In the genomic region with DNA sequence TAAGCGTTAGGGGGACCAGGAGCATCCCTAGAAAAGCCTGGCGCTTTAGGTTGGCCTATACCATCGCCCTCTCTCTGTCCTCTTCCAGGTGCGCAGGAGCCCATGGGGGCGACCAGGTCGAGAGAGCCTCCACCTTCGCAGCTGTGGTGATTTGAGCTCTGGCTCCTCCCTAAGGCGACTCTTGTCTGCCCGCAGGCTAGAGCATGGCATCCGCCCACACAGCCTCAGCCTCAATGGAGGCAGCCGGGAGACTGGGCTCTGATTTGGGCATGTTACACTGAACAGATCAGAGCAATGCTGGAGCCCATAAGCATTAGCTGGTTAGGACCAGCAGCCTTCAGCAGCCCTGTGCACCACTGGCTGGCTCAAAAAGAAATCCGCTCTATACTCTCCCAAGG, we compare ENCODE assay signal across 15 mouse cellular contexts. TPM values are rescaled to one million over a fixed set of nuclear protein-coding genes. Genes with fewer than 3 reads are reported as not detected.
A peak's percentile ranks its signal among the peaks of the same experiment; 100 is the strongest.
DNase-seq lines count a peak whose midpoint lies in the region; ATAC-seq and TF ChIP-seq lines count a peak whose summit lies in the region.
"Had no signal": no experiment of that assay in that cellular context is flagged by ENCODE, and none has a peak within 500 bp of the region (broad histone marks: within the 10 kb centered on the region; RNA-seq: fewer than 3 reads in every experiment).

No protein-coding gene starts in this region.

- intact Hi-C loops in left cerebral cortex, postnatal 36 days (cut with DNase I), result no loop called here

- no peaks in the 10 kb centered on the region for H3K9me3 ChIP-seq in midbrain, embryonic 10.5 days (replicated peaks)
- H3K9me3 ChIP-seq in midbrain, embryonic 16.5 days (replicated peaks; ENCODE audit: control insufficient read depth, low read length, poor library complexity, severe bottlenecking), result no peaks in the 10 kb centered on the region
- H3K9me3 ChIP-seq in ES-E14 (ENCODE audit: control insufficient read depth, insufficient read depth, low read depth, low read length), result no peaks in the 10 kb centered on the region
- H3K9me3 ChIP-seq: limb, embryonic 10.5 days; neural tube, embryonic 15.5 days; stomach, embryonic 15.5 days had no signal

- no peak for ATAC-seq in midbrain, embryonic 16.5 days

- in situ Hi-C loops in ES-E14 (cut with MboI; ENCODE audit: low sequenced_read_pairs in 2 of 2, unreplicated experiment in 2 of 2), result no loop called here

- no peak overlapping the region for H3K9ac ChIP-seq in midbrain, embryonic 16.5 days (ENCODE audit: low read depth, low read length)
- H3K9ac ChIP-seq in ES-E14 (ENCODE audit: insufficient read depth, low read depth, low read length, poor library complexity, severe bottlenecking), result peak overlapping the region; percentile 1; the same call in 1 of the 2 replicates
- H3K9ac ChIP-seq: neural tube, embryonic 15.5 days; stomach, embryonic 15.5 days had no signal

- DNase-seq in midbrain, embryonic 10.5 days (ENCODE audit: low spot score), result no peak
- DNase-seq in ES-E14 (ENCODE audit: low read depth, low spot score), result no peak
- DNase-seq in induced T-regulatory cell, adult 2 months (ENCODE audit: low read depth), result peak; percentile 79
- DNase-seq in thymus, postnatal 14 days, result peak; percentile 75
- DNase-seq in left cerebral cortex, postnatal 36 days (ENCODE audit: low spot score in 2 of 2), result no peak
- DNase-seq in gastrocnemius, adult 18-20 months (ENCODE audit: low spot score), result no peak
- no peak for DNase-seq in layer of hippocampus, postnatal 14 days (ENCODE audit: low spot score in 2 of 2)
- DNase-seq: cerebellum, postnatal 36 days; kidney, adult 18-20 months; lung, postnatal 4 days; right cerebral cortex, adult 18-20 months had no signal

- peaks cover 47% of the 10 kb centered on the region for H3K4me1 ChIP-seq in midbrain, embryonic 10.5 days
- peaks cover 18% of the 10 kb centered on the region for H3K4me1 ChIP-seq in midbrain, embryonic 16.5 days (ENCODE audit: control insufficient read depth, insufficient read depth, low read length)
- peaks cover 5 to 23% of the 10 kb centered on the region in 2 experiments; a peak in 3 of 4 replicates for H3K4me1 ChIP-seq in ES-E14 (ENCODE audit: control insufficient read depth in 2 of 2, insufficient read depth in 2 of 2, low read length in 2 of 2, poor library complexity in 1 of 2)

- peaks cover 24% of the 10 kb centered on the region for H3K36me3 ChIP-seq in midbrain, embryonic 10.5 days
- 0 out of 2 replicates have a peak, but pooled peaks cover 3% of the 10 kb centered on the region for H3K36me3 ChIP-seq in midbrain, embryonic 16.5 days (ENCODE audit: control insufficient read depth, insufficient read depth, low read length)
- no peaks in the 10 kb centered on the region for H3K36me3 ChIP-seq in ES-E14 (ENCODE audit: control insufficient read depth, insufficient read depth, low read length, poor library complexity, severe bottlenecking)

- H3K27ac ChIP-seq in midbrain, embryonic 10.5 days (replicated peaks), result 0 out of 2 replicates have a peak overlapping the region, but pooled peaks have one; percentile 3
- no peak overlapping the region for H3K27ac ChIP-seq in midbrain, embryonic 16.5 days (ENCODE audit: low read length)
- no peak overlapping the region for H3K27ac ChIP-seq in ES-E14 (ENCODE audit: insufficient read depth, low read depth, low read length, poor library complexity, severe bottlenecking)
- H3K27ac ChIP-seq: limb, embryonic 10.5 days; neural tube, embryonic 15.5 days; stomach, embryonic 15.5 days had no signal

- WGBS in midbrain, embryonic 10.5 days, result 60% methylated on average over 12 of the region's 12 CpGs
- WGBS in midbrain, embryonic 16.5 days, result 66% methylated on average over 12 of the region's 12 CpGs

- H3K27me3 ChIP-seq in midbrain, embryonic 10.5 days (ENCODE audit: low read depth, poor library complexity, severe bottlenecking), result peaks cover 24% of the 10 kb centered on the region
- H3K27me3 ChIP-seq in midbrain, embryonic 16.5 days (ENCODE audit: control insufficient read depth, insufficient read depth, low read depth, low read length), result no peaks in the 10 kb centered on the region
- H3K27me3 ChIP-seq: neural tube, embryonic 15.5 days; stomach, embryonic 15.5 days had no signal

- no peak overlapping the region for H3K4me2 ChIP-seq in midbrain, embryonic 16.5 days (ENCODE audit: low read length)
- H3K4me2 ChIP-seq: neural tube, embryonic 15.5 days; stomach, embryonic 15.5 days had no signal

- H3K4me3 ChIP-seq in midbrain, embryonic 10.5 days, result no peak overlapping the region
- no peak overlapping the region for H3K4me3 ChIP-seq in midbrain, embryonic 16.5 days (ENCODE audit: low read depth, low read length)
- peak overlapping the region in 1 of 2 experiments; percentile 7; a peak in 1 of 4 replicates for H3K4me3 ChIP-seq in ES-E14 (ENCODE audit: insufficient read depth in 1 of 2, low read depth in 1 of 2, low read length in 2 of 2, poor library complexity in 1 of 2, severe bottlenecking in 1 of 2)
- H3K4me3 ChIP-seq: limb, embryonic 10.5 days; neural tube, embryonic 15.5 days; stomach, embryonic 15.5 days had no signal

TF ChIP-seq in ES-E14, 5 proteins besides CTCF, POLR2A, EP300 and RAD21:
- no peak for TF ChIP-seq ZC3H11A (IDR thresholded peaks at IDR 0.05; ENCODE audit: borderline replicate concordance, low read depth, low read length)
- TF ChIP-seq ZNF384 (IDR thresholded peaks at IDR 0.05; ENCODE audit: low read depth, low read length), result no peak
- TF ChIP-seq HCFC1 (IDR thresholded peaks at IDR 0.05; ENCODE audit: borderline replicate concordance, insufficient read depth, low read length), result no peak
- no peak for TF ChIP-seq CHD2 (IDR thresholded peaks at IDR 0.05; ENCODE audit: low read depth, low read length)
- no peak for TF ChIP-seq MAFK (IDR thresholded peaks at IDR 0.05; ENCODE audit: insufficient read depth, low read depth, low read length)

RNA-seq across cellular contexts. Expression of gene Fam189b, which starts 5.5 kb away (rescaled TPM):
- 31.0 and 35.0 TPM in 2 replicates for polyA plus RNA-seq in midbrain, embryonic 10.5 days (2016; fragmentation: Nextera tagmentation; extraction: Ambion mirVana)
- polyA plus RNA-seq in midbrain, embryonic 16.5 days (2015; fragmentation: Nextera tagmentation; extraction: Ambion mirVana), result 31.8 and 33.6 TPM in 2 replicates
- total RNA-seq in ES-E14 (2012; rRNA removed), result 8.6 and 9.3 TPM in 2 replicates
- total RNA-seq in left cerebral cortex, postnatal 36 days (2021), result 10 to 100 TPM; 59.3 to 60.3 TPM
- 10 to 100 TPM; 16.5 to 22.2 TPM for total RNA-seq in gastrocnemius, adult 18-20 months (2021)
- 10 to 100 TPM; 68.1 to 72.0 TPM for total RNA-seq in layer of hippocampus, postnatal 14 days (2021)

RNA-seq across cellular contexts. Expression of gene Scamp3, which starts 11.2 kb away (rescaled TPM):
- polyA plus RNA-seq in midbrain, embryonic 10.5 days (2016; fragmentation: Nextera tagmentation; extraction: Ambion mirVana), result 99.2 and 104 TPM in 2 replicates
- polyA plus RNA-seq in midbrain, embryonic 16.5 days (2015; fragmentation: Nextera tagmentation; extraction: Ambion mirVana), result 145 and 152 TPM in 2 replicates
- total RNA-seq in ES-E14 (2012; rRNA removed), result 83.2 and 102 TPM in 2 replicates
- total RNA-seq in left cerebral cortex, postnatal 36 days (2021), result 10 to 100 TPM; 64.0 to 67.2 TPM
- total RNA-seq in gastrocnemius, adult 18-20 months (2021), result 10 to 100 TPM; 37.8 to 38.4 TPM
- total RNA-seq in layer of hippocampus, postnatal 14 days (2021), result 10 to 100 TPM; 74.5 to 75.6 TPM

RNA-seq across cellular contexts. Expression of gene Gba, which starts 14.3 kb away (rescaled TPM):
- polyA plus RNA-seq in midbrain, embryonic 10.5 days (2016; fragmentation: Nextera tagmentation; extraction: Ambion mirVana), result 37.1 and 41.5 TPM in 2 replicates
- polyA plus RNA-seq in midbrain, embryonic 16.5 days (2015; fragmentation: Nextera tagmentation; extraction: Ambion mirVana), result 46.4 and 49.0 TPM in 2 replicates
- total RNA-seq in ES-E14 (2012; rRNA removed), result 69.3 and 89.7 TPM in 2 replicates
- total RNA-seq in left cerebral cortex, postnatal 36 days (2021), result 10 to 100 TPM; 62.4 to 64.6 TPM
- 10 to 100 TPM; 15.5 to 17.8 TPM for total RNA-seq in gastrocnemius, adult 18-20 months (2021)
- 10 to 100 TPM; 64.1 to 68.8 TPM for total RNA-seq in layer of hippocampus, postnatal 14 days (2021)

RNA-seq across cellular contexts. Expression of gene Clk2, which starts 23.9 kb away (rescaled TPM):
- 33.8 and 34.0 TPM in 2 replicates for polyA plus RNA-seq in midbrain, embryonic 10.5 days (2016; fragmentation: Nextera tagmentation; extraction: Ambion mirVana)
- polyA plus RNA-seq in midbrain, embryonic 16.5 days (2015; fragmentation: Nextera tagmentation; extraction: Ambion mirVana), result 15.9 and 19.7 TPM in 2 replicates
- total RNA-seq in ES-E14 (2012; rRNA removed), result 42.0 and 60.1 TPM in 2 replicates
- total RNA-seq in left cerebral cortex, postnatal 36 days (2021), result 10 to 100 TPM; 36.8 to 52.2 TPM
- 10 to 100 TPM; 16.6 to 18.6 TPM for total RNA-seq in gastrocnemius, adult 18-20 months (2021)
- 10 to 100 TPM; 46.2 to 47.0 TPM for total RNA-seq in layer of hippocampus, postnatal 14 days (2021)

RNA-seq across cellular contexts. Expression of gene Thbs3, which starts 26.5 kb away (rescaled TPM):
- polyA plus RNA-seq in midbrain, embryonic 10.5 days (2016; fragmentation: Nextera tagmentation; extraction: Ambion mirVana), result 82.2 and 108 TPM in 2 replicates
- polyA plus RNA-seq in midbrain, embryonic 16.5 days (2015; fragmentation: Nextera tagmentation; extraction: Ambion mirVana), result 52.2 and 53.6 TPM in 2 replicates
- 36.9 and 46.9 TPM in 2 replicates for total RNA-seq in ES-E14 (2012; rRNA removed)
- total RNA-seq in left cerebral cortex, postnatal 36 days (2021), result 10 to 100 TPM; 21.0 to 21.3 TPM
- 1 to 10 TPM; 3.6 to 9.2 TPM for total RNA-seq in gastrocnemius, adult 18-20 months (2021)
- total RNA-seq in layer of hippocampus, postnatal 14 days (2021), result 10 to 100 TPM; 32.1 to 40.1 TPM

Comparison
In these comparisons a context has a peak if more than half of its experiments do, and no peak if none do; other contexts are left out.
1. DNase-seq: peak in induced T-regulatory cell, adult 2 months (single experiment) and thymus, postnatal 14 days (single experiment); none in midbrain, embryonic 10.5 days (single experiment), ES-E14 (single experiment), left cerebral cortex, postnatal 36 days (0 of 2), gastrocnemius, adult 18-20 months (single experiment) and layer of hippocampus, postnatal 14 days (0 of 2).